Mouse (Mus musculus): ENCODE results near the gene Wsb2.
"Not testable (repeated sequence)": the region's sequence is repeated elsewhere in the genome, so short reads cannot be mapped to it uniquely, and the experiment has no call there.

The Wsb2 gene

DNA sequence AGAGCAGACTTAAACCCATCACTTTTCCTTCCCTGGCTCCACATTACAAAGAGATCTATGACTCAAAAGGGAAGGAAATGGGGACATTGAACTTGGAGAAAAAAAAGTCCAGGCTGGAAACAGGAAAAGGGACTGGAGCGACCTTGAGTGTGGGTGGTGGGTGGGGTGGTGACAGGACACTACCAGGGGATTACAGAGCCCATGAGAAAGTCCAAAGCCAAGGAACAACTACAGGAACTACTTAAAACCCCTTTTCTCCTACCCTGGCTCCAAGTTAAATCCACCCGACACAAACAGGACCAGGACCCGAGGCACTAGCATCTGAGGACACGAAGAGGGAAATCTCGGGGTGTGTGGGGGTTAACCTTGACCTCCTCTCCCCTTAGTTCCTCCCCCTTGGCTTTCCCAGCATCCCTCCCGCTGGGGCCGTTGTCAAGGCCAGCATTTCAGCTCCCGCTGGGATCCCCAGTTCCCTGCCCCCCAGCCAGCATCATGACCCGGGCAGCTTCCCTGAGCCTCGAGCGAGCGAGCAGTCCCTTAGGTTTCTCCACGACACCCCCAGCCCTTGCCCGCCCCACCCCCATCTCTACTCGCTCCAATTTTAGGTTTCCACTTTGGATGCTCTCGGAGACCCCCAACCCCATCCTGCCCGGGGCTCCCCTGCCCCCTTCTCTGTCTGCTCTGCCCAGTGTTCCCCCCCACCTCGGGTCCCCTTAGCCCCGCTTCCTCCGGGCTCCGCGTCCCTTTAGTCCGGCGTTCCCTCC is 557 bp upstream of the Wsb2 start:
- DNase-seq (ENCODE audit: low read depth, low spot score), result peak; percentile 41

- peak; percentile 50 for DNase-seq (ENCODE audit: low read depth, low spot score)
Observed at GRCm38 (mm10) chr5:117357478-117358247, 559 bp downstream of the Wsb2 start.

- DNase-seq (ENCODE audit: low read depth, low spot score), result no peak
Observed at GRCm38 (mm10) chr5:117358248-117358630, 1.1 kb downstream of the Wsb2 start.

GRCm38 (mm10) chr5:117358725-117359124 is 1.6 kb downstream of the Wsb2 start:
- DNase-seq (ENCODE audit: low read depth, low spot score), result peak; percentile 80

DNA sequence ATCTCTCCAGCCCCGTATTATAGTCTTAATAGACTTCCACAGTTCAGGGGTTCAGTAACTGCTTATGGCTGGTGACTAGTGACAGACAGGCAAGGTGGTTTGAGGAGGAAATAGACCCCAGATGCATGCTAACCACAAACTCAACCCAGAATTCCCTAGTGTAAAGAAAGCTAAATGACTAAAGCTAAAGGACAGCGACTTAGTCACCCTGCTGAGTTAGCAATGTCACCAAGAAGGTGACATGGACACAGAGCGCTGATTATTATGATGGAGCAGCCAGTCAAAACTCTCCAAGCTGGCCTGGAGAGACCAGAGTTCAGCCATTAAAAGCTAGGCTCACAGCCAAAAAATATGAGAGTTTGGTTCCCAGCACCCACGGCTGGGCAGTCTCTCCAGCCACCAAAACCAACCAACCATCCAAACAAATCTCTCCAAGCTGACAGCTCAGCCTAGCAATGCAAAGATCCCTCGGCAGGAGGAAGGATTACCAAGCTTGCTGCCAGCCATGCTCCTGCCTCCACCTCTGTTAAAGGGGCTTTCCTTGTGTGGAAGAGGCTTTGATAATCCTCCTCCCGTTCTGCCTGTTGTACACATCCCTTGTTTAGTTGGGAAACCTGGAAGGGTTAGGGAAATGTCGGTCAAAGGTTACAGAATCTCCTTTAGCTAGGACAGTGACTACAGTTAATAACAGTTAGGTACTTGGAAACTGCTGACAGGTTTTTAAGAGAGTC is 2.6 kb downstream of the Wsb2 start:
- no peak for DNase-seq (ENCODE audit: low read depth, low spot score)

DNA sequence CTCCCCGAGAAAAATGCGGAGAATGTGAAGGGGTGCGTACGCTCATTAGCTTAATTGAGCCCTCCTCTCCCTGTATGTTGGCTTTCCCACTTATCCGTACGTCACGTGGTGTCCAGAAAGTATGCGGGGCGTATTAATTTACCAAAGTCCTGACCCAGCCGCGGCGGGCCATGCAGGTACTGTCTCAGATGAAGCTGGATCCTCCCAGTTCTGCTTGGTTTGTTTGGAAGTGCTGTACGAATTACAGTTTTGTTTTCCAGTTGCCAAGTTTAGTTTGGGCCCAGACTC is 3.1 kb downstream of the Wsb2 start:
- DNase-seq (ENCODE audit: low read depth, low spot score), result no peak

DNA sequence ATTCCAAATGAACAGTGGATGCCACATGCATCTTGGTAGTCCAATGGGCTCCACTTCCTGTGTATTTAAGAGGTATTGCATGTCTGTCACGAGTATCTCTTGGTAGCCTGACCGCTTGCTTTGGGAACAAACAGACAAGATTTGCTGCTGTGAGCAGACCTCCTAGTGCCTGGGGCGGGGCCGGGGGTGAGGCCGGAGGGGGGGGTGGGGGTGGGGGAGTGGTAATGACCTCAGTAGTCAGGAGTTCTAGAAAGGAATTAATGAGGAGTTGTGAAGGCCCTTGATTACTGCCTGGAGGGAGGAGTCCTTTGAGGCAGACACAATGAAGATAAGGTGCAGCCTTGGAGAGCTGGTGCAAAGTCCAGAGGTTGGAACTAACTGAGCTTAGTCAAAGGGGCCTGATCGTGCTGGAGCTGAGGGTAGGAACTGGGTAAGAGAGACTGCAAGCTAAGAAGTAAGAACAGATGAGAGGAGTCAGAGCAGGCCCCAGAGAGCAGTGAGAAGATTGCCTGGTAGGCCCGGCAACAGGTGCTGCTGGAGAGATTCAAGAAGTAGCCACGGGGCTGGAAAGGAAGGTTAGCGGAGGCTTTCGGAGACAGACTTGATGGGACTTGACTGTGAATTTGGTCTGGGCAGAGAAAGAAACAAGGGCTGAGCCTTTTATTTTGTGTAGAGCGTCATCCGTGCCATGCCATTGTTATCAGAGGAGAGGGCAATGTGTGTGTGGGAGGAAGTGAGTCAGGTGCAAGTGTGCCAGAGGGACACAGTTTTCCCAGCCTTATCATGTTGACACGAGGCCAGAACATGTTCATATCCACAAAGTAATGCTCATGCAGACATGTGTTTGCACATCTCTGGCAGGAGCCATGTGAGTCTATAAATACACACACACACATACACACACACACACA is 3.8 kb downstream of the Wsb2 start:
- DNase-seq (ENCODE audit: low read depth, low spot score), result no peak

GRCm38 (mm10) chr5:117361590-117361989 is 4.5 kb downstream of the Wsb2 start:
- no peak for DNase-seq (ENCODE audit: low read depth, low spot score)

GRCm38 (mm10) chr5:117363066-117363782 is 6.1 kb downstream of the Wsb2 start:
- DNase-seq (ENCODE audit: low read depth, low spot score), result no peak

DNA sequence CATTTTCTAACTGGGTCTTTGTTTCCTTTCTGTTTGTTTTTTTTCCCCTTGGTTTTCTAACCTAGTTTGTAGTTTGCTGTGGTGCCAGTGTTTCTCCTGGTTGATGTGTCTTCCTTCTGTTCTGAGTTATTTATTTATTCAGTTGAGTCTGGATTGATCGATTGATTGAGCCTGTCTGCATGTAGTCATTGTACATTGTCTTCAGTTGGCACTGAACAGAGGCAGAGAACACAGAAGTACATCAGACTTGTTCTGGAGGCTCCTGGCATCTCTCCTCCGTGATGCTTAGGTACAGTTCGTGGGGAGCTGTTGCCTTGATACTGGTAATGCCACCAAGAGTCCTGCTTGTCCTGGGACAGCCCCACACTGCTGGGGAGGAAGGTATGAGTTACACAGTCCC is 7.7 kb downstream of the Wsb2 start:
- DNase-seq (ENCODE audit: low read depth, low spot score), result no peak

GRCm38 (mm10) chr5:117365904-117366561 is 8.9 kb downstream of the Wsb2 start:
- DNase-seq (ENCODE audit: low read depth, low spot score), result no peak

DNA sequence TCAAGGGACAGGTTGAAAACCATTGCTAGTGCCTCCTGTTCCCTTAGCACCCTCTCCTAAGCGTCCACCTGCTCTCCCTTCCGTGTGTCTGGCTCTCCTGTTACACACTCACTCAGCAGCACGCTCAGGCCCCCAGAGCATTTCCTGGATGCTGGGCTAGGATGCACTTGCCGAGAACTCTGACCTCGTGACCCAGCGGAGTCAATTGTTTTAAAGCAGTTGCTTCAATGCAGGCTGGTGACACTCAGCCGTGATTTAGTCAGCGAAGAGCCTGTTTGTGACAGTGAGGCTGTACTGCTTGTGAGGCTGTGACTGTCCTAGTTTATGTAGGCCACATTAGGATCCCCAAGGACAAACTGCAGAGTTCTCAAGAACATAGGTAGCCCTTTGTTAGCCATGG is 10.1 kb downstream of the Wsb2 start:
- no peak for DNase-seq (ENCODE audit: low read depth, low spot score)

DNA sequence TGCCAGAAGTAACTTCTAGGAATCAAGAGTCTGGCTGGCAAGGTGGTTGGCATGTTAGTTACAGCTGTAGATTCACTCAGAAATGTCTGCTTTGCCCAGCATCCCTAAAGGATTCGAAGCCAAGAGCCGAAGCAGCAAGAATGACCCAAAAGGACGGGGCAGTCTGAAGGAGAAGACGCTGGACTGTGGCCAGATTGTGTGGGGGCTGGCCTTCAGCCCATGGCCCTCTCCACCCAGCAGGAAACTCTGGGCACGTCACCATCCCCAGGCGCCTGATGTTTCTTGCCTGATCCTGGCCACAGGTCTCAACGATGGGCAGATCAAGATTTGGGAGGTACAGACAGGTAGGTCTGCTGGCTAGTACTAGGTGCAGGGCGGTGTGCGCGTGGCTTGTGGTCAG is 13.5 kb downstream of the Wsb2 start:
- DNase-seq (ENCODE audit: low read depth, low spot score), result no peak

- DNase-seq (ENCODE audit: low read depth, low spot score), result no peak
Observed at GRCm38 (mm10) chr5:117373418-117373817, 16.3 kb downstream of the Wsb2 start.

GRCm38 (mm10) chr5:117374372-117375049 is 17.4 kb downstream of the Wsb2 start:
- no peak for DNase-seq (ENCODE audit: low read depth, low spot score)

- DNase-seq (ENCODE audit: low read depth, low spot score), result no peak
Observed at GRCm38 (mm10) chr5:117376331-117376761, 19.2 kb downstream of the Wsb2 start.

GRCm38 (mm10) chr5:117377731-117378130 is 20.6 kb downstream of the Wsb2 start:
- DNase-seq (ENCODE audit: low read depth, low spot score), result not testable (repeated sequence)

- DNase-seq (ENCODE audit: low read depth, low spot score), result no peak
Observed at GRCm38 (mm10) chr5:117380199-117380598, 23.1 kb downstream of the Wsb2 start.

DNA sequence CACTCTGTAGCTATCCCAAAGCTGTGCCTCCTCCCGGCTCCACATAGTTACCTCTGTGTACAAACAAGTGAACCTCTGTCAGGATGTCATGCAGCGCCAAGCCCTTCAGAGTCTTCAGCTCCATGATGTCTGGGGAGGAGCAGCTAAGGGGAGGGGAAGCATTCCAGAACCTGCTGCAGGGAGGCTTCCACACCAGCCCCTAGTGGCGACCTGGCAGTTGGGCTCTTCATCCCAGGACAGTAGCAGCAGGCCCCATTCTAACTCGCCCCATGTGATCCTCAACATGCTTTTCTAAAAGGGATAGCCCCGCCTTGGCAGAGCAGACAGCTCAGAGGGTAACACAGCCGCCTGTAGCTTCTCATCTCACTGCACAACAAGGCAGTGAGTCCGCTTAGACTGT is 24.7 kb downstream of the Wsb2 start:
- no peak for DNase-seq (ENCODE audit: low read depth, low spot score)

- DNase-seq (ENCODE audit: low read depth, low spot score), result no peak
Observed at GRCm38 (mm10) chr5:117383198-117383597, 26.1 kb downstream of the Wsb2 start.
